Mouse (Mus musculus): ENCODE data around the gene Exosc6.
"Not testable (repeated sequence)": the region's sequence is repeated elsewhere in the genome, so short reads cannot be mapped to it uniquely, and the experiment has no call there.

Exosc6 gene

GRCm38 (mm10) chr8:111058946-111059572 lies 2.9 kb downstream of the Exosc6 start:
- DNase-seq (ENCODE audit: low read depth in 2 of 2, low spot score in 2 of 2) = no peak

DNA sequence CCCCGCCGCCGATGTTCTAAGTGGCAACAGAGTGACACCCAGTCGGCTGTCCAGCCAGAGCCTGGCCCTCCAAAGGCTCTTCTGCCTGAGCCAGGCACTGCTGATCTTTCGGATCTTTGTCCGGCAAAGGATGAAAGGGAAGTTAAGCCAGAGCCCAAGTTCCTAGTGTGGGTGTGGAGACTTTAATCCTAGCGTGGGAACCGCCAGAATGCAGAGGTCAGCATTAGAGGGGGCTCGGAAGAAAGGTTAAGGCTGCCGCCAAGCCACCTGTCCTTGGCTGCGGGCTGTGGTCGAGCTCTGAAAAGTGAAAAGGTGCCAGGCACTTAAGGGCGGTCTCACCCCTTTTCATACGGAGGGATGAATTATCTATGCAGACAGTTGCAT lies 5.5 kb downstream of the Exosc6 start:
- DNase-seq (ENCODE audit: low read depth in 2 of 2, low spot score in 2 of 2) = no peak

GRCm38 (mm10) chr8:111062072-111062757 lies 6.1 kb downstream of the Exosc6 start:
- peak; percentile 82 to 85 for DNase-seq (ENCODE audit: low read depth in 2 of 2, low spot score in 2 of 2)

GRCm38 (mm10) chr8:111062893-111063292 lies 6.8 kb downstream of the Exosc6 start:
- no peak for DNase-seq (ENCODE audit: low read depth in 2 of 2, low spot score in 2 of 2)

DNA sequence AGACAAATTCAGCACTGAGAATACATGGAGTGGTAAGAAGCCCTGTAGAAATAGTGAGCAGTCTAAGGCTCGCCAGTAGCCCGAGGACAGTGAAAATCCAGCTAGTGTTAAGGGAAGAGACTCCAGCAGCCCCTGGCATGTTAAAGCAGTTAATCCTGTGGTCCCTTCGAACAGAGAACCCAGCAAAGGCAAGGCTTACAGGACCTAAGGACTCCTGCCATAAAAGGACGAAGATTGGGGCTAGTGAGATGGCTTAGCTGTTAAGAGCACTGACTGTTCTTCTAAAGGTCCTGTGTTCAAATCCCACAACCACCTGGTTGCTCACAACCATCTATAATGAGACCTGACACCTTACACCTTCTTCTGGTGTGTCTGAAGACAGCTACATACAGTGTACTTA lies 10.2 kb downstream of the Exosc6 start:
- DNase-seq (ENCODE audit: low read depth in 2 of 2, low spot score in 2 of 2) = no peak

DNA sequence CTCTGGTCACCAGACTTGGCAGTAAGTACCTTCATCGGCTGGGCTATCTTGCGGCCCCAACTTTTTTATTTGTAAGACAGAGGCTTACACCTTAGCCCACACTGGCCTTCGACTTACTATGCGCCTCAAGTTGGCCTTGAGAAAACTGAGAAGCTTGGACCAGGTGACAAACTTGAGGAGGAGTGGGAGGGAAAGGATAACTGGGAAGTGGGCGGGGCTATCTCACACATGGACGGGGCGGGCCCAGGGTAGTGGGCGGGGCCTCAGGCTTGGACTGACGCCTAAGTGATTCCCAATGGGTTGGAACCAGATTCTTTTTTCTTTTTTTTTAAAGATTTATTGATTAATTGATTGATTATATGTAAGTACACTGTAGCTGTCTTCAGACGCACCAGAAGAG lies 11.3 kb downstream of the Exosc6 start:
- DNase-seq (ENCODE audit: low read depth in 2 of 2, low spot score in 2 of 2) = no peak

DNA sequence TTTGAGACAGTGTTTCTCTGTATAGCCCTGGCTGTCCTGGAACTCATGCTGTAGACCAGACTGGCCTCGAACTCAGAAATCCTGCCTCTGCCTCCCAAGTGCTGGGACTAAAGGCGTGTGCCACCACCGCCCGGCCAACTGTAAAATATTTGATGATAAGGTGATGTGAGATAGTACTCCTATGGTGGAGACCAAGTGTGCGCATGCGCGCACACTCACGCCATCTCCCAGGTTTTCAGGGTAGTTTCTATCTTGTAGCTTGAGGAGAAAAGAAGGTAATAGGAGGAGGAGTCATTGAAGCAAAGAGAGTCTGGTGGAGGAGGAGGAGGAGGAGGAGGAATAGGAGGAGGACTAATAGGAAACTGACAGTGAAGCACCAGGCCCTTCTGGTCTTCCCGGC lies 12.5 kb downstream of the Exosc6 start:
- DNase-seq (ENCODE audit: low read depth in 2 of 2, low spot score in 2 of 2) = not testable (repeated sequence)

GRCm38 (mm10) chr8:111075926-111076325 lies 19.8 kb downstream of the Exosc6 start:
- DNase-seq (ENCODE audit: low read depth in 2 of 2, low spot score in 2 of 2) = no peak

DNA sequence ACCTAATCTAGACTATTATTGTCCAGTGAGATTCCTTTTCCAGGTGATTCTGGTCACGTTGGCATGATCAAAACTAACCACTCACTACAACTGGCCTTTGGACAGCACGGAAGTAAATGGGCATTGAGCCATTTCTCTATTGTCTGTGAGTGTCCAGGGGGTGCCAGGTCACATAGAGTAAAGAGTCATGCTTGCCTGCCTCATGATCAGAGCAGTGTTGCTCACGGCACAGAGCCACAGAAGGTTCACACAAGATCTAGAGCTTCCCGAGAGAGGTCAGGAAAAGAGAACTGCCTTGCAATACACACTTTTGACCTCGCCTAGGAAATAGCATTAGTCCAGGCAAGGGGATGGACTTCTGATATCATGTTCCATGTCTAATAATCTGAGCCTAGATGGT lies 23.3 kb downstream of the Exosc6 start:
- no peak for DNase-seq (ENCODE audit: low read depth in 2 of 2, low spot score in 2 of 2)

DNA sequence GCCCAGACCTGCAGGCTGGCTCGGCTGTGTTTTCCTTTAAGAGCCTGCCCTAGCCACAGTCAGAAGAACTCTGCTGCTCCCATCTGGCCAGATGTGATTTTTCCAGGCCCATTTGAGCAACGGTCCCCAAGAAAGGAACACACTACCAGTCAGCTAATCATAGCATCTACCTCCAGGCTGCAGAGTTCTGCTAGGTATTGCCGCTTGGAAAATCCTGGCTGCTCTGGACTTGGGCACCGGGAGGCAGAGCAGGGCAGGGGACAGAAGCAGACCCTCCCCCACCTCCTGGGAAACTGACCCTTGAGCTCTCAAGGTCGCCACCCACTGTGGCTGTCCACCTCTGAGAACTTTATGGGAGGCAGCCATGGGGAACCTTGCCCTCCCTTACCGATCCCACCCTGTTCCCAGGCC lies 23.7 kb downstream of the Exosc6 start:
- no peak for DNase-seq (ENCODE audit: low read depth in 2 of 2, low spot score in 2 of 2)

- no peak for DNase-seq (ENCODE audit: low read depth in 2 of 2, low spot score in 2 of 2)
Observed at GRCm38 (mm10) chr8:111081580-111082258, 25.6 kb downstream of the Exosc6 start.

GRCm38 (mm10) chr8:111083936-111084335 lies 27.8 kb downstream of the Exosc6 start:
- not testable (repeated sequence) for DNase-seq (ENCODE audit: low read depth in 2 of 2, low spot score in 2 of 2)

DNA sequence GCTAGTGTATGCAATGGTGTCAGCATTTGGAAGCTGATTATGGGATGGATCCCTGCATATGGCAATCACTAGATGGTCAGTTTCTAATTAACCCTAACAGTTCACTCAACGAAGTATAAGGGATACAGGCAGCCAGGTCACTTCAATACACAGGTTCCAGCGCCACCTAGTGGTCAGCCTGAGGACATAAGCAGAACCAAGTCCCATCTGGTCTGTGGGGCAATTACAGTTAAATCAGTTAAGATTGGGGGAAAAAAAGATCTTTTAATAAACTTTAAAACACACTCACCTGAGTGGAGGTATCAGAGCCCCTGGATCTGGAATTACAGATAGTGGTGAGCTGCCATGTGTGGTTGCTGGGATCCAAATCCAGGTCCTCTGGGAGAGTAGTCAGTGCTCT lies 34.0 kb downstream of the Exosc6 start:
- peak; percentile 67 to 75 for DNase-seq (ENCODE audit: low read depth in 2 of 2, low spot score in 2 of 2)

DNA sequence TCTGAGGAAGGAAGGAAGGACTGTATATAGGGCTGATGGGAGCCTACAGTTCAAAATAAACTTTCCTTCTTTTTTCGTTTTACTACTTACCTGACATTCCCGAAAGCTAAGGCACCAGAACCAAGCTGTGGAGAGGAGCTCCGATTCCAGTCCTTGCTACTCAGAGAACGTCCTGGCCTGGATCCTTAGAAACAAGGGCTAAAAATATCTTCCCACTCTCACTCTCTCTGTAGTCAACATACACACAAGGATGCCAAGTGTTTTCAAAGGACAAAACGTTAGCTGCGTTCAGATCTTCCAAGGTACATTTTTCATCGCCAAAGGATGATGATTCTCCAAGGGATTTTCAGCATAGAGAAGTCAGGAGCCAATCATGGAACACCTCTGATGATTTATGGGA lies 35.6 kb downstream of the Exosc6 start:
- no peak for DNase-seq (ENCODE audit: low read depth in 2 of 2, low spot score in 2 of 2)

GRCm38 (mm10) chr8:111092326-111092725 lies 36.2 kb downstream of the Exosc6 start, which contains the start of gene Clec18a:
Clec18a (minus strand) TSS chr8:111092426.
- not testable (repeated sequence) for DNase-seq (ENCODE audit: low read depth in 2 of 2, low spot score in 2 of 2)

DNA sequence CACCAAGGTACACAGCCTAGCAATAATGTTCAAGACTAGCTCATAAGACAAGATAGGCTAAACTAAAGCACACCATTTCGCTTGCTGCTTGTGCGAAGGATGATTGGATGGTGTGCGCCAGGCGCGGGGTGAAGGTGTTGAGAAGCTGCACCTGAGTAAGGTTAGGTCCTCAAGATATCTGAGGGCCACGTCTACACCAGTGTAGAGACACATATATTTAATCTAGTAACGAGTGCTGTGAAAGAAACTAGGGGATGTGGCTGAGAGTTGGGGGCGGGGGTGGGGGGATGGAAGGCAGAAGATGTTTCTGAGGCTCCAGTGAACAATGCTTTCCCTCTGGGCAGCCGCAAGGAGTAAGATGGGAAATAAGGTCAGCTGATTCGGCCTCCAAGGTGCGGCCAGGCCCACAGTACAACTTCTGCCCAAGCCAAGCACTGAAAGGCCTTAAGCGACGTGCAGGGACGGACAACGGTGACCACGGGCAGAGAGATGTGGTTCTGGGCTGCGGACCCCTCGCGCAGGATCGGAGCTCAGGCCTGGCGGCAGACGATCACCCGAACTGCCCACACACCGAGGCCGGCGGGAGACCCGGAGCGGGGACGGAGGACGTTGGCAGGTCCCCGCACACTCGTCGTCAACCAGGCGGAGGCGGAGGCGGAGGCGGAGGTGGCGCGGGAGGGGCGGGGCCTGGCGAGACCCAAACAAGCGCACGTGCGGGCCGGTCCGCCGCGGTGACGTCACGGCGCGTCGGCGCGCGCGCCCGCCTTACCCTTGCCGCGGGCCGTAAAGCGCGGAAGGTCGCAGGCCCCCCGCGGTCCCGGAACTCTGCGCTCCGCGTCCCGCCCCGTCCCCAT lies 38.0 kb downstream of the Exosc6 start, which contains the start of gene Pdpr:
Gene Pdpr, plus strand, starts transcription at position 766 of the 854 bp plus-strand sequence.
- peak; percentile 88 to 92 for DNase-seq (ENCODE audit: low read depth in 2 of 2, low spot score in 2 of 2)

DNA sequence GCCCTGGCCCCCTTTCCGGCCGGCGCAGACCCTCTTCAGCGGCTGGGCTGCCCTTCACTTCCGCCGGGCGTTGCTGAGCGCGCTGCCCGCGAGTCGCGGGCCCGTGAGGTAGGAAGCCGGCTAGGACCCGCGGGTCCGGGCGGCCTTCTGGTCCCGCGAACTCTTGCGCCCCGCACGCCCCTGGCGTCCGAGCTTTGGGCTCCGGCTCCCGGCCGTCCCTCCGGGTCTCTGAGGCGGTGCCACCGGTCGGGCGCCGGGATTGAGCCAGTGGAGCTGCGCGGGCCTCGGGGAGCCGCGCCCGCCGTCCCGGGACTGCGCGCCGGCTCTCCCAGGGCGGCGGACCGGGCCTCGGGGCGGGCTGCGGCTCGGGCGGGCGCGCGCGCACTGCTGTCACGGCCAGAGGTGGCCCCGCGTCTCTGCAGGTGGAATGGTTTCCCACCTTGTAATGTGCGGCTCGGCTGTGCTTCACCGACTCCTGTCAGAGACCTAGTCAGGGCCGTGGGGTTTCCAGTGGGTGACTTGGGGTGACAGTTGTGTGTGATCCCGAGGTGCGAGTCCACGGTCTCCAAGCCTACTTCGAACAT lies 38.7 kb downstream of the Exosc6 start:
- peak; percentile 35 to 44 for DNase-seq (ENCODE audit: low read depth in 2 of 2, low spot score in 2 of 2)

Measured in CD8-positive naive resting alpha-beta T cell, adult 2 months (primary cell).